Mouse (Mus musculus): Measurements from ENCODE around the gene Plppr3.
A peak's percentile ranks its signal among the peaks of the same experiment; 100 is the strongest.

Gene Plppr3

GRCm38 (mm10) chr10:79874290-79874862, at the start of gene Plppr3, which contains the start of gene Prtn3:
TSS of gene Plppr3 (minus strand) at chr10:79874634.
TSS of gene Prtn3 (plus strand) at chr10:79874476.
- peak in 1 of 2 experiments; percentile 59 for DNase-seq (ENCODE audit: low spot score in 2 of 2)

GRCm38 (mm10) chr10:79921572-79921971, 47.1 kb upstream of the Plppr3 start:
- DNase-seq (ENCODE audit: low spot score in 2 of 2) = no peak

GRCm38 (mm10) chr10:79920958-79921535, 46.6 kb upstream of the Plppr3 start, which contains the start of gene R3hdm4:
TSS of gene R3hdm4 (minus strand) at chr10:79921208.
- DNase-seq (ENCODE audit: low spot score in 2 of 2) = no peak

GRCm38 (mm10) chr10:79920056-79920890, 45.8 kb upstream of the Plppr3 start:
- DNase-seq (ENCODE audit: low spot score in 2 of 2) = no peak

GRCm38 (mm10) chr10:79919251-79919849, 44.9 kb upstream of the Plppr3 start:
- DNase-seq (ENCODE audit: low spot score in 2 of 2) = no peak

GRCm38 (mm10) chr10:79918231-79919078, 44.0 kb upstream of the Plppr3 start:
- no peak for DNase-seq (ENCODE audit: low spot score in 2 of 2)

GRCm38 (mm10) chr10:79917532-79918100, 43.2 kb upstream of the Plppr3 start:
- no peak for DNase-seq (ENCODE audit: low spot score in 2 of 2)

- DNase-seq (ENCODE audit: low spot score in 2 of 2) = peak; percentile 65 to 82
These were observed 42.5 kb upstream of the Plppr3 start, which contains the start of gene Kiss1r for GRCm38 (mm10) chr10:79916808-79917531. TSS of gene Kiss1r (plus strand) at chr10:79916971.

GRCm38 (mm10) chr10:79916081-79916480, 41.6 kb upstream of the Plppr3 start:
- no peak for DNase-seq (ENCODE audit: low spot score in 2 of 2)

- DNase-seq (ENCODE audit: low spot score in 2 of 2) = no peak
These were observed 40.6 kb upstream of the Plppr3 start for GRCm38 (mm10) chr10:79914948-79915596.

GRCm38 (mm10) chr10:79914131-79914947, 39.9 kb upstream of the Plppr3 start:
- DNase-seq (ENCODE audit: low spot score in 2 of 2) = no peak

GRCm38 (mm10) chr10:79912412-79912811, 38.0 kb upstream of the Plppr3 start:
- DNase-seq (ENCODE audit: low spot score in 2 of 2) = no peak

GRCm38 (mm10) chr10:79910556-79910955, 36.1 kb upstream of the Plppr3 start, which contains the start of gene Gm26602:
TSS of gene Gm26602 (plus strand) at chr10:79910856.
- DNase-seq (ENCODE audit: low spot score in 2 of 2) = no peak

- no peak for DNase-seq (ENCODE audit: low spot score in 2 of 2)
These were observed 34.9 kb upstream of the Plppr3 start for GRCm38 (mm10) chr10:79909092-79909922.

- DNase-seq (ENCODE audit: low spot score in 2 of 2) = peak; percentile 95
These were observed 34.0 kb upstream of the Plppr3 start, which contains the start of gene Med16 for GRCm38 (mm10) chr10:79908167-79909091. TSS of gene Med16 (minus strand) at chr10:79908923.

GRCm38 (mm10) chr10:79907415-79907814, 33.0 kb upstream of the Plppr3 start:
- no peak for DNase-seq (ENCODE audit: low spot score in 2 of 2)

GRCm38 (mm10) chr10:79906712-79907111, 32.3 kb upstream of the Plppr3 start:
- no peak for DNase-seq (ENCODE audit: low spot score in 2 of 2)

Measured in frontal cortex, postnatal 10 days (tissue).